In the genomic region with DNA sequence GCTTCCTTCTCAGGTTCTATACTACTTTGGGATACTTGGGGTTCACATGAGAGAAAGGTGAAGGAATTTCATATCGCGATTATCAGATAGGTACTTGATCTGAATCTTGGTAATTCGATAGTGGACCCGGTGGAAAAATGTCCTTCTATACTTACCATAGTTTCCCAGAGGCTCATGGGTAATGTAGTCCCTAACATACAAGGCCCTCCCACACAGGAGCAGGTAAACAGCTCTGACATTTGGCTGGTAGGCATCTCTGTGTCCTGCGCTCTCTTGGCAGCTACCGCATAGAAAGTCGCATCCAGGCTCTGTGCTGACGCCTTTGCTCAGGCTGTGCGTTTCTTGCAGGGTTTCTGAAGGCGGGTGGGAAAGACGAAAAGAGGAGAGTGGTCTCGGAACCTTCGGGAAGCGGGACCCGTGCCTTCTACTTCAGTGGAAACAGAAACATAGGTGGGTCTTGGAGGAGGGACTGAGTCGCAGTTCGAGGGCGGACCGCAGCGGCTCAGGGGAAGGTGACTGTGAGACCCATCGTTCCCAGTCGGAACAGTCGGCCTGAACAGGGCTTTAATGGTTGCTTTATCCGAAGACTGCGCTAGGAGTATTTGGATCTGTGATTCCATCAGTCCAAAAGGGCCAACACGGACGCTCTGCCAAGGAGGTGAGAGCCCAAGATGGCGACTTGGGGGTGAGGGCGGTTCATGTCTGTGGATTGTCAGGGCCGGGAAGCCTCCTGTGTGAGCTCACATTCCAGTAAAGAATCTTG, we compare ENCODE assay signal across 8 mouse cellular contexts. TPM values are rescaled to one million over a fixed set of nuclear protein-coding genes. Genes with fewer than 3 reads are reported as not detected.
DNase-seq lines count a peak whose midpoint lies in the region; ATAC-seq lines count a peak whose summit lies in the region.

A gene (plus strand): TSS at position 170 of the 763 bp plus-strand sequence.

- peak; percentile 95 for ATAC-seq in hindbrain, embryonic 14.5 days (ENCODE audit: low FRiP score)

- peak within 1 kb of the TSS; percentile 79 for H3K4me2 ChIP-seq in hindbrain, embryonic 14.5 days (replicated peaks)

- peak within 1 kb of the TSS; percentile 89 for H3K27ac ChIP-seq in hindbrain, embryonic 14.5 days

- WGBS in hindbrain, embryonic 14.5 days: under 1% methylated on average over 30 of the region's 30 CpGs

- no peaks in the 10 kb centered on the region for H3K9me3 ChIP-seq in hindbrain, embryonic 14.5 days (ENCODE audit: control insufficient read depth, low read length)

- H3K9ac ChIP-seq in hindbrain, embryonic 14.5 days: peak within 1 kb of the TSS; percentile 81

- no peaks in the 10 kb centered on the region for H3K27me3 ChIP-seq in hindbrain, embryonic 14.5 days (ENCODE audit: control insufficient read depth, insufficient read depth, low read length)

- DNase-seq in ZHBTc4 (ENCODE audit: low read depth, low spot score): peak; percentile 86
- DNase-seq in cerebellum, postnatal 36 days: peak; percentile 76 to 86
- peak; percentile 52 to 65 for DNase-seq in frontal cortex, postnatal 25 days (ENCODE audit: low spot score in 2 of 2)
- DNase-seq in hindbrain, embryonic 14.5 days (ENCODE audit: low spot score): peak; percentile 88
- peak; percentile 59 to 65 for DNase-seq in layer of hippocampus, postnatal 25 days (ENCODE audit: extremely low spot score in 1 of 2, low spot score in 1 of 2)
- peak; percentile 62 for DNase-seq in lung, postnatal 14 days
- peak; percentile 87 for DNase-seq in retina, adult 2 months (ENCODE audit: low read depth, low spot score)
- peak; percentile 75 for DNase-seq in thymus, postnatal 25 days

- H3K4me1 ChIP-seq in hindbrain, embryonic 14.5 days (replicated peaks; ENCODE audit: control insufficient read depth, insufficient read depth, low read length): peaks cover 24% of the 10 kb centered on the region

- peak within 1 kb of the TSS; percentile 69 for H3K4me3 ChIP-seq in hindbrain, embryonic 14.5 days (replicated peaks; ENCODE audit: low read length)

- H3K36me3 ChIP-seq in hindbrain, embryonic 14.5 days (replicated peaks; ENCODE audit: control insufficient read depth, insufficient read depth): peaks cover 16% of the 10 kb centered on the region; the same call in 1 of the 2 replicates

RNA-seq across cellular contexts. Expression of the gene that starts here (rescaled TPM):
- 16.9 and 18.4 TPM in 2 replicates for polyA plus RNA-seq in hindbrain, embryonic 14.5 days (2014; fragmentation: Nextera tagmentation; extraction: Ambion mirVana)
- total RNA-seq in layer of hippocampus, postnatal 25 days (2021): 10 to 100 TPM; 19.6 to 22.2 TPM

Comparison
In these comparisons a context has a peak if more than half of its experiments do, and no peak if none do; other contexts are left out.
1. Peak in every context shown above with its lines: DNase-seq, ATAC-seq, H3K4me3 ChIP-seq and H3K27ac ChIP-seq.